Mouse (Mus musculus) midbrain, postnatal 0 days (tissue): ENCODE results near the gene Slc39a2. TPM values are rescaled to one million over a fixed set of nuclear protein-coding genes. Genes with fewer than 3 reads are reported as not detected.
"Not testable (repeated sequence)": the region's sequence is repeated elsewhere in the genome, so short reads cannot be mapped to it uniquely, and the experiment has no call there.

Experiments used
- ATAC-seq: fragments of 200-750 bp; cut with Nextera tagmentation; 2 replicates; pipeline ENCODE4 v1.8.0; 2017; ENCODE audit warnings: moderate number of reproducible peaks, mild to moderate bottlenecking, moderate TSS enrichment, moderate library complexity; ENCODE audit not compliant: low FRiP score
- DNase-seq: peaks from one replicate; pipeline ENCODE4 v3.0.0-alpha.2; 2015; ENCODE audit warnings: low spot score
- H3K27ac ChIP-seq: fragments of 300-500 bp; sonication (generic); 2 replicates; pipeline ENCODE4 v1.5.1; 2014; ENCODE audit warnings: low read depth, mild to moderate bottlenecking, low read length, mixed read lengths
- H3K27me3 ChIP-seq: fragments of 300-500 bp; sonication (generic); 2 replicates; pipeline ENCODE4 v1.6.1; 2014; ENCODE audit warnings: low read length, control low read depth, mixed read lengths; ENCODE audit not compliant: insufficient read depth
- H3K36me3 ChIP-seq: fragments of 300-500 bp; sonication (generic); 2 replicates; pipeline ENCODE4 v1.6.1; 2014; ENCODE audit warnings: low read length, control low read depth, mixed read lengths; ENCODE audit not compliant: insufficient read depth
- H3K4me1 ChIP-seq: fragments of 300-500 bp; sonication (generic); 2 replicates; pipeline ENCODE4 v1.6.1; 2014; ENCODE audit warnings: mild to moderate bottlenecking, control low read depth, antibody characterized with exemption, low read length, mixed read lengths; ENCODE audit not compliant: insufficient read depth
- H3K4me2 ChIP-seq: fragments of 300-500 bp; sonication (generic); 2 replicates; pipeline ENCODE4 v1.6.1; 2014; ENCODE audit warnings: low read depth, mild to moderate bottlenecking, low read length, mixed read lengths; ENCODE audit not compliant: poor library complexity, severe bottlenecking
- H3K4me3 ChIP-seq: fragments of 300-500 bp; sonication (generic); 2 replicates; pipeline ENCODE4 v1.5.1; 2014; ENCODE audit warnings: low read depth, mild to moderate bottlenecking, low read length, moderate library complexity
- H3K9ac ChIP-seq: fragments of 300-500 bp; sonication (generic); replicated peaks from 2 replicates; pipeline ENCODE4 v1.6.1; 2014; ENCODE audit warnings: mild to moderate bottlenecking, low read length, moderate library complexity, mixed read lengths; ENCODE audit not compliant: poor library complexity, severe bottlenecking
- H3K9me3 ChIP-seq: fragments of 300-500 bp; sonication (generic); 2 replicates; pipeline ENCODE4 v1.6.1; 2016; ENCODE audit warnings: low read length, control low read depth
- CTCF ChIP-seq: IDR thresholded peaks from 2 replicates; pipeline ENCODE4 v1.5.1; 2016; ENCODE audit warnings: antibody characterized with exemption, mild to moderate bottlenecking
- WGBS: fragments of 180-500 bp; shearing (Covaris S2); extraction: QIAGEN DNeasy Blood & Tissue Kit; methylation state at CpG from one replicate; pipeline ENCODE4 v1.1.7; 2014; 5-methylcytosine and 5-hydroxymethylcytosine counted together
- polyA plus RNA-seq: library from polyadenylated mRNA; unstranded; fragments of >200 nt; fragmentation: Nextera tagmentation; extraction: Ambion mirVana; gene quantifications from 2 replicates; pipeline ENCODE4 v1.2.1, GENCODE M21; 2015
- total RNA-seq: library from RNA; depleted of rRNA; stranded (reverse); fragments of >200 nt; gene quantifications from 2 replicates; pipeline ENCODE4 v1.2.3, GENCODE M21; 2014

Gene Slc39a2
- total and polyA plus RNA-seq, 2 experiments from 2014 or later = 0.84 to 2.7 TPM

- not testable (repeated sequence) for H3K4me1 ChIP-seq, H3K27ac ChIP-seq, H3K4me3 ChIP-seq, H3K27me3 ChIP-seq, H3K9ac ChIP-seq, H3K9me3 ChIP-seq, H3K36me3 ChIP-seq, H3K4me2 ChIP-seq
- ATAC-seq (peak; percentile 68; the same call in 1 of the 2 replicates), DNase-seq (peak; percentile 40)
- TF ChIP-seq CTCF = peak; percentile 69
- 16% methylated on average over 1 of the region's 1 CpGs for WGBS
These were observed 29.1 kb upstream of the Slc39a2 start for GRCm38 (mm10) chr14:51863603-51864002.

- Histone ChIP-seq H3K27ac (no peak overlapping the region), H3K9me3 (no peaks in the 10 kb centered on the region), H3K4me1 (no peaks in the 10 kb centered on the region), H3K4me2 (no peak overlapping the region), H3K27me3 (no peaks in the 10 kb centered on the region), H3K4me3 (no peak overlapping the region), H3K36me3 (no peaks in the 10 kb centered on the region), H3K9ac (no peak overlapping the region)
- whole genome bisulfite sequencing = 85% methylated on average over 2 of the region's 2 CpGs
- no peak for TF ChIP-seq CTCF
- no peak for ATAC-seq
- DNase-seq = no peak
These were observed 21.9 kb upstream of the Slc39a2 start for GRCm38 (mm10) chr14:51870756-51871155.

- H3K36me3 ChIP-seq = no peaks in the 10 kb centered on the region
- no peaks in the 10 kb centered on the region for H3K27me3 ChIP-seq
- DNase-seq (no peak), ATAC-seq (no peak)
- H3K9ac ChIP-seq = no peak overlapping the region
- no peak overlapping the region for H3K27ac ChIP-seq
- 73% methylated on average over 9 of the region's 9 CpGs for WGBS
- TF ChIP-seq CTCF = no peak
- no peaks in the 10 kb centered on the region for H3K9me3 ChIP-seq
- H3K4me2 ChIP-seq = no peak overlapping the region
- no peaks in the 10 kb centered on the region for H3K4me1 ChIP-seq
- no peak overlapping the region for H3K4me3 ChIP-seq
These were observed 20.9 kb upstream of the Slc39a2 start for GRCm38 (mm10) chr14:51871741-51872140.

GRCm38 (mm10) chr14:51877517-51877916 is 15.2 kb upstream of the Slc39a2 start:
- DNase-seq = no peak

GRCm38 (mm10) chr14:51883527-51884030 is 9.1 kb upstream of the Slc39a2 start:
- H3K4me1 ChIP-seq = peaks cover 9% of the 10 kb centered on the region; the same call in 1 of the 2 replicates
- H3K27ac ChIP-seq = peak overlapping the region; percentile 73; the same call in 1 of the 2 replicates
- DNase-seq = peak; percentile 87
- H3K9me3 ChIP-seq = no peaks in the 10 kb centered on the region
- H3K9ac ChIP-seq = no peak overlapping the region
- H3K4me3 ChIP-seq = peak overlapping the region; percentile 65
- peak; percentile 39 for ATAC-seq
- peak overlapping the region; percentile 78 for H3K4me2 ChIP-seq
- no peaks in the 10 kb centered on the region for H3K27me3 ChIP-seq
- TF ChIP-seq CTCF = peak; percentile 78
- WGBS = under 1% methylated on average over 4 of the region's 4 CpGs
- peaks cover 8% of the 10 kb centered on the region for H3K36me3 ChIP-seq

More at GRCm38 (mm10) chr14:51877517-51877916, 15.2 kb upstream of the Slc39a2 start:
- Histone ChIP-seq H3K36me3 (no peaks in the 10 kb centered on the region), H3K4me3 (no peak overlapping the region), H3K27ac (no peak overlapping the region), H3K27me3 (no peaks in the 10 kb centered on the region), H3K9me3 (no peaks in the 10 kb centered on the region), H3K9ac (no peak overlapping the region), H3K4me1 (no peaks in the 10 kb centered on the region), H3K4me2 (no peak overlapping the region)
- ATAC-seq = no peak
- no peak for TF ChIP-seq CTCF
- 80% methylated on average over 3 of the region's 3 CpGs for WGBS

- Histone ChIP-seq H3K4me2 (peak overlapping the region; percentile 78), H3K36me3 (peaks cover 13% of the 10 kb centered on the region), H3K4me3 (peak overlapping the region; percentile 65), H3K27ac (peak overlapping the region; percentile 73), H3K27me3 (no peaks in the 10 kb centered on the region), H3K9me3 (no peaks in the 10 kb centered on the region), H3K4me1 (peaks cover 9% of the 10 kb centered on the region; the same call in 1 of the 2 replicates), H3K9ac (peak overlapping the region; percentile 75)
- DNase-seq (peak; percentile 42), ATAC-seq (peak; percentile 29)
- no peak for TF ChIP-seq CTCF
- under 1% methylated on average over 14 of the region's 14 CpGs for WGBS
These were observed 8.6 kb upstream of the Slc39a2 start for GRCm38 (mm10) chr14:51884031-51884544.
